Mouse (Mus musculus): ENCODE results near the gene Rhoq. TPM values are rescaled to one million over a fixed set of nuclear protein-coding genes. Genes with fewer than 3 reads are reported as not detected.
A peak's percentile ranks its signal among the peaks of the same experiment; 100 is the strongest.

Gene Rhoq
- polyA plus RNA-seq, 1 experiment from 2014 or later = 9.1 TPM

DNA sequence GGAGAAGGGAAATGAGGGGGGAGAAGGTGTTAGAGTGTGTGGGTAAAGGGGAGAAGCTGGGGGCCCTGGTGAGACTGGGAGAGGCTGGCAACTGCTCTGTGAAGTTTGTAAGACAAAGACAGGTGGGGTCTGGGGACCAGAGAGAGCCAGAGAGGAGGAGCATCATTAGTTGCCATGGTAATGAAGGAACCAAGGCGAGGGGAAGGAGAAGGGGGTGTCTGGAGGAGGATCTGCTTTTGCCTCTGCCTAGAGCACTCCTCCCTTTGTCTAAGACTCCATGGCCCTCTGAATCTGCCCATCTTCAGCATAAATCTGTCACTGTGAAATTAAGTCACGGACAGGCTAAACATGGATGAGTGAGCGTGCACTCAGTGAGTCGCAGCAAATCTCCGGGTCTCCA lies 30.0 kb upstream of the Rhoq start:
- Histone ChIP-seq H3K36me3 (ENCODE audit: control insufficient read depth, insufficient read depth, low read length) (no peaks in the 10 kb centered on the region), H3K4me3 (ENCODE audit: low read depth, low read length) (no peak overlapping the region), H3K4me2 (ENCODE audit: low read depth, low read length) (peak overlapping the region; percentile 7; the same call in 1 of the 2 replicates), H3K27ac (ENCODE audit: low read depth, low read length) (no peak overlapping the region), H3K27me3 (ENCODE audit: control insufficient read depth, insufficient read depth, low read length) (no peaks in the 10 kb centered on the region), H3K4me1 (ENCODE audit: control insufficient read depth, insufficient read depth, low read length) (0 out of 2 replicates have a peak, but pooled peaks cover 2% of the 10 kb centered on the region), H3K9ac (replicated peaks; ENCODE audit: low read depth, low read length) (no peak overlapping the region), H3K9me3 (ENCODE audit: control insufficient read depth, low read length) (no peaks in the 10 kb centered on the region)
- WGBS = 32% methylated on average over 5 of the region's 5 CpGs
- ATAC-seq (ENCODE audit: low read depth) = peak; percentile 54

DNA sequence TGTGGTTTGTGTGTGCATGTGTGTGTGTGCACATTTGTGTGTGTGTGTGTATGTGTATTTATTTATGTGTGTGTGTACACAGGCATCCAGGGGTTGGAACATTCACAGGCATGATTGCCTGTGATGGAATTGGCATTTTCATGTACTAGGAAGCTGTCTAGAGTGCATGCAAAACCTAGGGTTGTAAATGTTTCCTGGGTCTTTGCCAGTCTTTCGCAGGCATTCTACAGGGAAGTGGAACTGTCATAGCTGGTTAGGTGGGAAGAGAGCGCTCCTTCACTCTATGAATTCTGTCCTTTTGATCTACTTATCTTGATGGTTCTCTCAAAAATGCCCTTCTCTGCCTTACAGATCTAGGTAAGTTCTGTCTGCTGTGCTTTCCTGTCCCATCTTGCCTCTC lies 25.8 kb upstream of the Rhoq start:
- Histone ChIP-seq H3K9ac (replicated peaks; ENCODE audit: low read depth, low read length) (no peak overlapping the region), H3K4me1 (ENCODE audit: control insufficient read depth, insufficient read depth, low read length) (0 out of 2 replicates have a peak, but pooled peaks cover 2% of the 10 kb centered on the region), H3K27me3 (ENCODE audit: control insufficient read depth, insufficient read depth, low read length) (no peaks in the 10 kb centered on the region), H3K9me3 (ENCODE audit: control insufficient read depth, low read length) (no peaks in the 10 kb centered on the region), H3K4me2 (ENCODE audit: low read depth, low read length) (no peak overlapping the region; the same call in 1 of the 2 replicates), H3K4me3 (ENCODE audit: low read depth, low read length) (no peak overlapping the region; the same call in 1 of the 2 replicates), H3K27ac (ENCODE audit: low read depth, low read length) (peak overlapping the region; percentile 62; the same call in 1 of the 2 replicates), H3K36me3 (ENCODE audit: control insufficient read depth, insufficient read depth, low read length) (no peaks in the 10 kb centered on the region)
- WGBS = 65% methylated on average over 2 of the region's 2 CpGs
- no peak; the same call in 1 of the 2 replicates for ATAC-seq (ENCODE audit: low read depth)

- Histone ChIP-seq H3K9me3 (ENCODE audit: control insufficient read depth, low read length) (no peaks in the 10 kb centered on the region), H3K9ac (replicated peaks; ENCODE audit: low read depth, low read length) (peak overlapping the region; percentile 25), H3K27me3 (ENCODE audit: control insufficient read depth, insufficient read depth, low read length) (no peaks in the 10 kb centered on the region), H3K36me3 (ENCODE audit: control insufficient read depth, insufficient read depth, low read length) (no peaks in the 10 kb centered on the region), H3K4me1 (ENCODE audit: control insufficient read depth, insufficient read depth, low read length) (0 out of 2 replicates have a peak, but pooled peaks cover 2% of the 10 kb centered on the region), H3K4me3 (ENCODE audit: low read depth, low read length) (peak overlapping the region; percentile 36), H3K4me2 (ENCODE audit: low read depth, low read length) (peak overlapping the region; percentile 63), H3K27ac (ENCODE audit: low read depth, low read length) (peak overlapping the region; percentile 62)
- WGBS = 2% methylated on average over 20 of the region's 20 CpGs
- peak; percentile 91 for ATAC-seq (ENCODE audit: low read depth)
These were observed 25.3 kb upstream of the Rhoq start for GRCm38 (mm10) chr17:86937497-86938155.

DNA sequence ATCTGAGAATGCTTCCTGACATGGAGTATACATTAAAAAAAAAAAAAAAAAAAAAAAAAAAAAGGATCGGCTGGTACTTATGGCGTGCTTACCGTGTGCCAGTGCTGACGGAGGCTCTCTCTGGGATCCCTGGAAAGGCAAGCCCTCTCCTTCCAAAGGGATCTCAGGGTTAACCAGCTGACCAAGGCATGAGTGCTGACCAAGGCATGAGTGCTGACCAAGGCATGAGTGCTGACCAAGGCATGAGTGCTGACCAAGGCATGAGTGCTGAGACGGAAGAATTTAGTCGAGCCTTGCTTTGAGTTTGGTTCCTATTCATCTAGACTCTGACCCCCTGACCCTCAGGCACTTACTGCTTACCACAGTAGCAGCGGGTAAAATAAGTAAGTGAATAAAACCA lies 24.2 kb upstream of the Rhoq start:
- ATAC-seq (ENCODE audit: low read depth) = no peak
- H3K27ac ChIP-seq (ENCODE audit: low read depth, low read length) = no peak overlapping the region
- H3K36me3 ChIP-seq (ENCODE audit: control insufficient read depth, insufficient read depth, low read length) = no peaks in the 10 kb centered on the region
- no peaks in the 10 kb centered on the region for H3K9me3 ChIP-seq (ENCODE audit: control insufficient read depth, low read length)
- H3K4me3 ChIP-seq (ENCODE audit: low read depth, low read length) = no peak overlapping the region
- H3K9ac ChIP-seq (replicated peaks; ENCODE audit: low read depth, low read length) = no peak overlapping the region
- no peaks in the 10 kb centered on the region for H3K27me3 ChIP-seq (ENCODE audit: control insufficient read depth, insufficient read depth, low read length)
- no peak overlapping the region for H3K4me2 ChIP-seq (ENCODE audit: low read depth, low read length)
- WGBS = 72% methylated on average over 7 of the region's 7 CpGs
- no peaks in the 10 kb centered on the region for H3K4me1 ChIP-seq (ENCODE audit: control insufficient read depth, insufficient read depth, low read length)

GRCm38 (mm10) chr17:86942112-86942511 lies 20.8 kb upstream of the Rhoq start:
- no peaks in the 10 kb centered on the region for H3K9me3 ChIP-seq (ENCODE audit: control insufficient read depth, low read length)
- no peak for ATAC-seq (ENCODE audit: low read depth)
- no peaks in the 10 kb centered on the region for H3K4me1 ChIP-seq (ENCODE audit: control insufficient read depth, insufficient read depth, low read length)
- no peaks in the 10 kb centered on the region for H3K27me3 ChIP-seq (ENCODE audit: control insufficient read depth, insufficient read depth, low read length)
- H3K36me3 ChIP-seq (ENCODE audit: control insufficient read depth, insufficient read depth, low read length) = no peaks in the 10 kb centered on the region
- H3K4me2 ChIP-seq (ENCODE audit: low read depth, low read length) = no peak overlapping the region
- no peak overlapping the region for H3K9ac ChIP-seq (replicated peaks; ENCODE audit: low read depth, low read length)
- WGBS = 78% methylated on average over 6 of the region's 6 CpGs
- H3K4me3 ChIP-seq (ENCODE audit: low read depth, low read length) = no peak overlapping the region
- no peak overlapping the region for H3K27ac ChIP-seq (ENCODE audit: low read depth, low read length)

DNA sequence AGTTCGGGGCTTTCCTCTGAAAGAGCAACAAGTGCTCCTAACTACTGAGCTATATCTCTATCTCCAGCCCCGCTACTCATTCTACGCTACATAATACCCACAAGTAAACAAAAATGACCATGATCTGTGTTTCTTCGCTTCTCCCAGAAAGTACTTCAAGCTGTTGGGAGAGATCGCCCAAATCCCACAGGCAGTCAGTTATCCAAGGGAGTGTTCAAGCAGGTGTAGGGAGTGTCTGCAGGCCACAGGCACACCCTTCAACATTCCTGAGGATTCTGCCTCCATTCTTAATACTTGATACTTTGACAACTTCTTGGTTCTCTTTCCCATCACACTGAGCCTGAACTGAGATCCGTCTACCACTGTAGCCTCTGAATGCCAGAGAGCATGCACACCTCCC lies 19.7 kb upstream of the Rhoq start:
- Histone ChIP-seq H3K36me3 (ENCODE audit: control insufficient read depth, insufficient read depth, low read length) (no peaks in the 10 kb centered on the region), H3K27me3 (ENCODE audit: control insufficient read depth, insufficient read depth, low read length) (no peaks in the 10 kb centered on the region), H3K4me1 (ENCODE audit: control insufficient read depth, insufficient read depth, low read length) (no peaks in the 10 kb centered on the region), H3K9ac (replicated peaks; ENCODE audit: low read depth, low read length) (no peak overlapping the region), H3K9me3 (ENCODE audit: control insufficient read depth, low read length) (no peaks in the 10 kb centered on the region), H3K4me2 (ENCODE audit: low read depth, low read length) (no peak overlapping the region), H3K4me3 (ENCODE audit: low read depth, low read length) (no peak overlapping the region), H3K27ac (ENCODE audit: low read depth, low read length) (no peak overlapping the region)
- 92% methylated on average over 6 of the region's 6 CpGs for WGBS
- ATAC-seq (ENCODE audit: low read depth) = no peak

DNA sequence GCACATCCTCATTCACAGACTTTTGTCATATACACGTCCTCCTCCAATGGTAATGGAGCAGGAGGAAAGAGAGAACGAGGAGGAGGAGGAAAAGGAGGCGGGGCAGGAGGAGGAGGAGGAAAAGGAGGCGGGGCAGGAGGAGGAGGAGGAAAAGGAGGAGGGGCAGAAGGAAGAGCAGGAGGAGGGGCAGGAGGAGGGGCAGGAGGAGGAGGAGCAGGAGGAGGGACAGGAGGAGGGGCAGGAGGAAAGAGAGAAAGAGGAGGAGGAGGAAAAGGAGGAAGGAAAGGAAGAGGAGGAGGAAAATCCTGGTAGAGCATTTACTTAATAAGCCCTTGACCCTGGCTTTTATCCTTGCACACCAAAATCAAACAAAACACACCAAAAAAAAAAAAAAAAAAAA lies 16.8 kb upstream of the Rhoq start:
- no peak overlapping the region for H3K27ac ChIP-seq (ENCODE audit: low read depth, low read length)
- 50% methylated on average over 4 of the region's 4 CpGs for WGBS

GRCm38 (mm10) chr17:86947840-86948796 lies 14.8 kb upstream of the Rhoq start, which contains the start of gene Atp6v1e2:
TSS of gene Atp6v1e2 (minus strand) at chr17:86947897.
- no peaks in the 10 kb centered on the region for H3K27me3 ChIP-seq (ENCODE audit: control insufficient read depth, insufficient read depth, low read length)
- no peak within 1 kb of the TSS for H3K4me3 ChIP-seq (ENCODE audit: low read depth, low read length)
- H3K36me3 ChIP-seq (ENCODE audit: control insufficient read depth, insufficient read depth, low read length) = no peaks in the 10 kb centered on the region
- H3K9me3 ChIP-seq (ENCODE audit: control insufficient read depth, low read length) = no peaks in the 10 kb centered on the region
- WGBS = 70% methylated on average over 28 of the region's 28 CpGs
- no peak within 1 kb of the TSS for H3K9ac ChIP-seq (replicated peaks; ENCODE audit: low read depth, low read length)
- no peaks in the 10 kb centered on the region for H3K4me1 ChIP-seq (ENCODE audit: control insufficient read depth, insufficient read depth, low read length)
- peak; percentile 61; the same call in 1 of the 2 replicates for ATAC-seq (ENCODE audit: low read depth)
- H3K4me2 ChIP-seq (ENCODE audit: low read depth, low read length) = no peak within 1 kb of the TSS
- H3K27ac ChIP-seq (ENCODE audit: low read depth, low read length) = no peak within 1 kb of the TSS

More for the DNA sequence above, 16.8 kb upstream of the Rhoq start:
- Histone ChIP-seq H3K36me3 (ENCODE audit: control insufficient read depth, insufficient read depth, low read length) (no peaks in the 10 kb centered on the region), H3K4me1 (ENCODE audit: control insufficient read depth, insufficient read depth, low read length) (no peaks in the 10 kb centered on the region), H3K9me3 (ENCODE audit: control insufficient read depth, low read length) (no peaks in the 10 kb centered on the region), H3K27me3 (ENCODE audit: control insufficient read depth, insufficient read depth, low read length) (no peaks in the 10 kb centered on the region), H3K9ac (replicated peaks; ENCODE audit: low read depth, low read length) (no peak overlapping the region), H3K4me3 (ENCODE audit: low read depth, low read length) (no peak overlapping the region), H3K4me2 (ENCODE audit: low read depth, low read length) (no peak overlapping the region)
- no peak for ATAC-seq (ENCODE audit: low read depth)

GRCm38 (mm10) chr17:86948801-86949200 lies 14.1 kb upstream of the Rhoq start:
- no peak overlapping the region for H3K4me3 ChIP-seq (ENCODE audit: low read depth, low read length)
- ATAC-seq (ENCODE audit: low read depth) = no peak

More at GRCm38 (mm10) chr17:86948801-86949200, 14.1 kb upstream of the Rhoq start:
- H3K36me3 ChIP-seq (ENCODE audit: control insufficient read depth, insufficient read depth, low read length) = no peaks in the 10 kb centered on the region
- no peaks in the 10 kb centered on the region for H3K27me3 ChIP-seq (ENCODE audit: control insufficient read depth, insufficient read depth, low read length)
- no peaks in the 10 kb centered on the region for H3K4me1 ChIP-seq (ENCODE audit: control insufficient read depth, insufficient read depth, low read length)
- H3K4me2 ChIP-seq (ENCODE audit: low read depth, low read length) = no peak overlapping the region
- no peak overlapping the region for H3K27ac ChIP-seq (ENCODE audit: low read depth, low read length)
- no peak overlapping the region for H3K9ac ChIP-seq (replicated peaks; ENCODE audit: low read depth, low read length)
- H3K9me3 ChIP-seq (ENCODE audit: control insufficient read depth, low read length) = no peaks in the 10 kb centered on the region
- 79% methylated on average over 6 of the region's 6 CpGs for WGBS
